Mouse (Mus musculus) hindbrain, embryonic 13.5 days (tissue): ENCODE measurements around the gene Bag6. TPM values are rescaled to one million over a fixed set of nuclear protein-coding genes. Genes with fewer than 3 reads are reported as not detected.
A peak's percentile ranks its signal among the peaks of the same experiment; 100 is the strongest.

Source experiments
- ATAC-seq: fragments of 200-750 bp; cut with Nextera tagmentation; 2 replicates; pipeline ENCODE4 v1.8.0; 2017; ENCODE audit warnings: moderate TSS enrichment; ENCODE audit not compliant: low FRiP score
- H3K27ac ChIP-seq: fragments of 300-500 bp; sonication (generic); 2 replicates; pipeline ENCODE4 v1.5.1; 2015; ENCODE audit warnings: inconsistent platforms, mild to moderate bottlenecking, moderate library complexity
- H3K27me3 ChIP-seq: fragments of 300-500 bp; sonication (generic); 2 replicates; pipeline ENCODE4 v1.6.1; 2015; ENCODE audit warnings: mild to moderate bottlenecking, inconsistent platforms
- H3K36me3 ChIP-seq: fragments of 300-500 bp; sonication (generic); 2 replicates; pipeline ENCODE4 v1.6.1; 2015; ENCODE audit warnings: mild to moderate bottlenecking, inconsistent platforms
- H3K4me1 ChIP-seq: fragments of 300-500 bp; sonication (generic); replicated peaks from 2 replicates; pipeline ENCODE4 v1.6.1; 2015; ENCODE audit warnings: inconsistent platforms
- H3K4me2 ChIP-seq: fragments of 300-500 bp; sonication (generic); 2 replicates; pipeline ENCODE4 v1.6.1; 2015; ENCODE audit warnings: inconsistent platforms, mild to moderate bottlenecking, moderate library complexity
- H3K4me3 ChIP-seq: fragments of 300-500 bp; sonication (generic); 2 replicates; pipeline ENCODE4 v1.5.1; 2015; ENCODE audit warnings: mild to moderate bottlenecking, inconsistent platforms
- H3K9ac ChIP-seq: fragments of 300-500 bp; sonication (generic); 2 replicates; pipeline ENCODE4 v1.6.1; 2015; ENCODE audit warnings: mild to moderate bottlenecking, inconsistent platforms
- H3K9me3 ChIP-seq: fragments of 300-500 bp; sonication (generic); 2 replicates; pipeline ENCODE4 v1.6.1; 2016; ENCODE audit warnings: inconsistent platforms
- WGBS: fragments of 180-500 bp; shearing (Covaris S2); methylation state at CpG from one replicate; pipeline ENCODE4 v1.1.7; 2015; 5-methylcytosine and 5-hydroxymethylcytosine counted together
- polyA plus RNA-seq: library from polyadenylated mRNA; unstranded; fragments of >200 nt; fragmentation: Nextera tagmentation; extraction: Ambion mirVana; gene quantifications from 2 replicates; pipeline ENCODE4 v1.2.1, GENCODE M21; 2015

The Bag6 gene
- polyA plus RNA-seq: 76.5 and 81.9 TPM in 2 replicates

- H3K4me1 ChIP-seq: peaks cover 34% of the 10 kb centered on the region
- no peaks in the 10 kb centered on the region for H3K9me3 ChIP-seq
- peak within 1 kb of the TSS; percentile 74 for H3K4me3 ChIP-seq
- peak within 1 kb of the TSS; percentile 97 for H3K4me2 ChIP-seq
- peak; percentile 95 for ATAC-seq
- peaks cover 24% of the 10 kb centered on the region for H3K36me3 ChIP-seq
- WGBS: under 1% methylated on average over 66 of the region's 66 CpGs
- H3K9ac ChIP-seq: peak within 1 kb of the TSS; percentile 87
- no peaks in the 10 kb centered on the region for H3K27me3 ChIP-seq
- H3K27ac ChIP-seq: peak within 1 kb of the TSS; percentile 95
Observed at GRCm38 (mm10) chr17:35134801-35135590, at the start of gene Bag6. Bag6 (plus strand) TSS chr17:35135178.

GRCm38 (mm10) chr17:35085208-35085865 lies 49.6 kb upstream of the Bag6 start, which contains the start of gene Ly6g6f:
Ly6g6f (minus strand) TSS chr17:35085610.
- no peak within 1 kb of the TSS for H3K9ac ChIP-seq
- WGBS: 84% methylated on average over 7 of the region's 7 CpGs
- H3K4me2 ChIP-seq: no peak within 1 kb of the TSS
- no peaks in the 10 kb centered on the region for H3K9me3 ChIP-seq
- no peaks in the 10 kb centered on the region for H3K27me3 ChIP-seq
- peaks cover 7% of the 10 kb centered on the region for H3K4me1 ChIP-seq
- no peak within 1 kb of the TSS for H3K4me3 ChIP-seq
- H3K36me3 ChIP-seq: no peaks in the 10 kb centered on the region
- no peak for ATAC-seq
- H3K27ac ChIP-seq: no peak within 1 kb of the TSS

- no peaks in the 10 kb centered on the region for H3K27me3 ChIP-seq
- no peak for ATAC-seq
- no peak overlapping the region for H3K4me3 ChIP-seq
- no peak overlapping the region for H3K4me2 ChIP-seq
- no peak overlapping the region for H3K27ac ChIP-seq
- no peaks in the 10 kb centered on the region for H3K9me3 ChIP-seq
- H3K36me3 ChIP-seq: peaks cover 22% of the 10 kb centered on the region
- peaks cover 15% of the 10 kb centered on the region for H3K4me1 ChIP-seq
- no peak overlapping the region for H3K9ac ChIP-seq
- WGBS: 64% methylated on average over 2 of the region's 2 CpGs
Observed at GRCm38 (mm10) chr17:35088151-35088550, 46.8 kb upstream of the Bag6 start.

DNA sequence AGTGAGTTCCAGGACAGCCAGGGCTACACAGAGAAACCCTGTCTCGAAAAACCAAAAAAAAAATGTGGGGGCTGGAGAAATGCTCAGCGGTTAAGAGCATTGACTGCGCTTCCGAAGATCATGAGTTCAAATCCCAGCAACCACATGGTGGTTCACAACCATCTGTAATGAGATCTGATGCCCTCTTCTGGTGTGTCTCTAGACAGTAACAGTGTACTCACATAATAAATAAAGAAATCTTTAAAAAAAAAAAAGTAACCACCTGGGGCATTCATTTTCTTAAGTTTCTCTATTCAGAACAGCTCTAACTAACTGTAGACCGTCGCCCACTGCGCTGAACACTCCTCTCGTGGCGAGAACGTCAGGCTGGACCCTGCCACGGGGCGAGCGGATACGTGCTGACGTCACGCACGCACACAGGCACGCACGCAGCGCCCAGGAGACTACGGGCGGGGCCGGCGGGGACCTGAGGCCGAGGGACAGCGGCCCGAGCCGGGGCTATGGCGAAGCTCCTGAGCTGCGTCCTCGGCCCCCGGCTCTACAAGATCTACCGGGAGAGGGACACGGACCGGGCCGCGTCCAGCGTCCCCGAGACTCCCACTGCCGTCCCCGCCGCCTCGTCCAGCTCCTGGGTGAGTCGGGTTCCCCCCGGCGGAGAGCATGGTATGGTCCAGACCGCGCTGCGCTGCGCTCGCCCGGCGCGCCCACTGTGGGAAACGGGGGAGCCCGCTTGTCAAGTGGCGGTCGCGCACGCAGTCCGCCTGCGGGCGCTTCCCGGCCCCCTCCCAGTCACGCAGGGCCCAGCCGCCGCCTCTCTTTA lies 45.9 kb upstream of the Bag6 start, which contains the start of gene Abhd16a:
Abhd16a (plus strand) TSS at position 439 of the 820 bp plus-strand sequence.
- H3K4me2 ChIP-seq: peak within 1 kb of the TSS; percentile 68
- peaks cover 30% of the 10 kb centered on the region for H3K36me3 ChIP-seq
- H3K9me3 ChIP-seq: no peaks in the 10 kb centered on the region
- H3K27ac ChIP-seq: peak within 1 kb of the TSS; percentile 98
- peak within 1 kb of the TSS; percentile 60 for H3K4me3 ChIP-seq
- peak; percentile 98 for ATAC-seq
- peak within 1 kb of the TSS; percentile 90 for H3K9ac ChIP-seq
- H3K4me1 ChIP-seq: peaks cover 15% of the 10 kb centered on the region
- no peaks in the 10 kb centered on the region for H3K27me3 ChIP-seq
- WGBS: 3% methylated on average over 60 of the region's 67 CpGs

DNA sequence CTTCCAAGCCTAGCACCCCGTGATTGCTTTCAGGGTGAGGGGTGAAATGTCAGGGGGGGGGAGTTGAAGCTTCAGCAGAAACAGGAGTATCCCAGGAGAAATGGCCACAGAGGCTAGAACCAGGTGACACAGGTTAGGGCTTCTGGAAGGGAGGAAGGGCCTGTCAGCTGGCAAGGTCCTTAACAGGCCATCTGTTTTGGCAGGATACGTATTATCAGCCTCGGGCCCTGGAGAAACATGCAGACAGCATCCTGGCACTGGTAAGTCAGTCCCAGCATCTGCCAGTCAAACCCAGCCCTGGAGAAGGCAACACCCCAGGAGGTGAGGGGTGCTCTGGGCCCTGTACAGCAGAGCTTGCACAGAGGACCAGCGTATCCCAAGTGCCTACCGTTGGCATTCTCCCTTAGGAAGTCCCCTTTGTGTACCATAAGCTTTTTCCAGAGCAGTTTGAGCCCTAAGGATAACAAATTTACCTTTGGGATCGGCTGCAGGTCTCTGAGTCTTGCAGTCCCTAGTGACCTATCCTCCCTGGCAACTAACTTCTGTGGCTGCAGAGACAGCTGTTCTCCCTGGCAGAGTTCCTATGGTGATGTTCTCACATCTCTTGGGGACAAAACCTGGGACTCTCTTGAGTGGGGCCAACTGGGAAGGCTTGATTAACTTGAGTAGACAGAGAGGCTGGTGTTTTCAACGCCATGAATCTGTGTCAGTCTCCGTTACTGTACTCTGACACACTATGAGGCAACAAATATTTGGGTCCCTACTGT lies 44.6 kb upstream of the Bag6 start:
- WGBS: 55% methylated on average over 8 of the region's 8 CpGs
- peak overlapping the region; percentile 90 for H3K9ac ChIP-seq
- peak overlapping the region; percentile 98 for H3K27ac ChIP-seq
- H3K36me3 ChIP-seq: peaks cover 43% of the 10 kb centered on the region
- no peak for ATAC-seq
- H3K9me3 ChIP-seq: no peaks in the 10 kb centered on the region
- H3K4me2 ChIP-seq: peak overlapping the region; percentile 68
- peak overlapping the region; percentile 60 for H3K4me3 ChIP-seq
- peaks cover 15% of the 10 kb centered on the region for H3K4me1 ChIP-seq
- no peaks in the 10 kb centered on the region for H3K27me3 ChIP-seq

- Histone ChIP-seq H3K9me3 (no peaks in the 10 kb centered on the region), H3K4me1 (peaks cover 15% of the 10 kb centered on the region), H3K27me3 (no peaks in the 10 kb centered on the region), H3K36me3 (peaks cover 65% of the 10 kb centered on the region), H3K9ac (no peak overlapping the region), H3K4me2 (no peak overlapping the region), H3K4me3 (no peak overlapping the region), H3K27ac (no peak overlapping the region)
- no peak for ATAC-seq
- WGBS: 92% methylated on average over 14 of the region's 14 CpGs
Observed at GRCm38 (mm10) chr17:35092403-35093198, 42.4 kb upstream of the Bag6 start.

DNA sequence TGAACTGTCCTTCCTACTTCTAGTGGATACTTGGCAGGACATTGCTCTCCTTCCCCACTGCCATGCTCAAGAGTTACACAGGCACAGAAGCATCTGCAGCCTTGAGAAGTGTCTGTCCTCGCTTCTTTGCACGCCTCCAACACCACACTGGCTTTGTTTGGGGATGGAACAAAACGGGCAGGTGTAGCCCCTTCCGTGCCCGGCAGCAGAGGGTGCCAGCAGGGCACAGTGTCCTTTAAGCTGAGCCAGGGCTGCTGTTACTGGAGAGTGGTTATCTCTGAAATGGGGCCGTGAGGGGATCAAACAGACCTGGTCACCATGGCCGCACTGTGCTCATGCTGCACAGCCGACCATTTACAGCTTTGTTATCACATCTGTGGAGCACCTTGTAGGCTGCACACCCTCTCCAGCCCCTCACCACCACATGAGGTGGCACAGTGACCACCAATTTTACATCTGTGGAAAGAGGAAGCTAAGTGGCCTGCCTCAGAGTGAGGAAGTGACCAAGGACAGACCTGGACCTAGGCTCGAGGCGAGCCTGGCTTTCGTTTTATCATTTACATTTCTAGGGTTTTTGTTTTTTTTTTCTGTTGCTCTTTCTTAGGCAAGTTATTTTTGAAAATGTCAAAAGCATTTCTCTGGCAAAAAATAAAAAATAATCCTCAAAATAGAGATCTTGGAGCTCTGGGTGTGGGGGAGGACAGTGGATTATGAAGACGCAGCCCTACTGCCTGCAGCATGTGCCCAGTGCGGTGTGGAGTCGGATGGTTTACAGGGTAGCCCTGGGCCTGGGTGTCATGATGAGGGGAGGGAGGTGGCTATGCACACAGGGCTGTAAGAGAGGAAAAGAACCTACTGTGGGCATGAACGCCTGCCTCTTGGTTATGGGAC lies 40.3 kb upstream of the Bag6 start:
- no peak for ATAC-seq
- Histone ChIP-seq H3K9ac (0 out of 2 replicates have a peak overlapping the region, but pooled peaks have one; percentile 19), H3K9me3 (no peaks in the 10 kb centered on the region), H3K4me3 (no peak overlapping the region), H3K27me3 (no peaks in the 10 kb centered on the region), H3K4me2 (no peak overlapping the region), H3K27ac (no peak overlapping the region), H3K4me1 (peaks cover 14% of the 10 kb centered on the region), H3K36me3 (peaks cover 86% of the 10 kb centered on the region)
- 92% methylated on average over 15 of the region's 15 CpGs for WGBS

GRCm38 (mm10) chr17:35096597-35096996 lies 38.4 kb upstream of the Bag6 start:
- 88% methylated on average over 12 of the region's 12 CpGs for WGBS
- no peak for ATAC-seq
- Histone ChIP-seq H3K4me1 (no peaks in the 10 kb centered on the region), H3K27ac (no peak overlapping the region), H3K36me3 (peaks cover 97% of the 10 kb centered on the region), H3K4me3 (no peak overlapping the region), H3K27me3 (no peaks in the 10 kb centered on the region), H3K9ac (0 out of 2 replicates have a peak overlapping the region, but pooled peaks have one; percentile 13), H3K9me3 (no peaks in the 10 kb centered on the region), H3K4me2 (no peak overlapping the region)

- H3K4me3 ChIP-seq: no peak overlapping the region
- no peak overlapping the region for H3K9ac ChIP-seq
- no peaks in the 10 kb centered on the region for H3K9me3 ChIP-seq
- no peaks in the 10 kb centered on the region for H3K4me1 ChIP-seq
- H3K27ac ChIP-seq: no peak overlapping the region
- ATAC-seq: no peak
- WGBS: 80% methylated on average over 12 of the region's 12 CpGs
- H3K27me3 ChIP-seq: no peaks in the 10 kb centered on the region
- H3K36me3 ChIP-seq: peaks cover 98% of the 10 kb centered on the region
- no peak overlapping the region for H3K4me2 ChIP-seq
Observed at GRCm38 (mm10) chr17:35097164-35097655, 37.8 kb upstream of the Bag6 start.

DNA sequence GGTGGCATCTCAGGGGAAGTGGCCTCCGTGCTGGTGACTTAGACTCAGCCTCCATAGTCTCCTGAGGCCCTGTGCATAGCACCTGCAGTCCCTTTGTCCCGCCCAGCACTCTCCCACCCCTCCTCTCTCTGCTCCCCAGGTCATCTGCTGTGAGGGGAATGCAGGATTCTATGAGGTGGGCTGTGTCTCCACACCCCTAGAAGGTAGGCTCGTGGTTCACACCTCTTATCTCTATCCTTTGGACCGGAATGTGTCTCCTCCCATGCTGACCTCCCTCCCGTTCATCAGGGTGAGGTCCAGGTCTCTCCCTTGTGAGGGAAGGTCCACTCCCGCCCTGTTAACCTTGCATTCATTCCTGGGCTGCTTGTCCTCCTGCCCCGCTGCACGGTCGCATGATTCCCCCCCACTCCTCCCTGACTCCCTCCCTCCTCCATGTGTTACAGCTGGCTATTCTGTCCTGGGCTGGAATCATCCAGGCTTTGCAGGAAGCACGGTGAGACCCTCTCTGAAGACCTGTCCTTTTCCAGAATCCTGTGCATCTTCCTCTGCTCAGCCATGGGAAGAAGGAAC lies 34.7 kb upstream of the Bag6 start:
- 80% methylated on average over 10 of the region's 10 CpGs for WGBS
- no peaks in the 10 kb centered on the region for H3K9me3 ChIP-seq
- no peak overlapping the region for H3K4me3 ChIP-seq
- no peak overlapping the region for H3K4me2 ChIP-seq
- no peak overlapping the region for H3K27ac ChIP-seq
- ATAC-seq: no peak
- H3K27me3 ChIP-seq: no peaks in the 10 kb centered on the region
- peak overlapping the region; percentile 19; the same call in 1 of the 2 replicates for H3K9ac ChIP-seq
- no peaks in the 10 kb centered on the region for H3K4me1 ChIP-seq
- H3K36me3 ChIP-seq: peaks cover 90% of the 10 kb centered on the region
